Mouse (Mus musculus) cerebellum, adult 9-10 months (tissue): Measurements from ENCODE around the gene Vmn2r62.
"Not testable (repeated sequence)": the region's sequence is repeated elsewhere in the genome, so short reads cannot be mapped to it uniquely, and the experiment has no call there.

Experiments used
- DNase-seq: peaks from one replicate; pipeline ENCODE4 v3.0.0; 2022

Vmn2r62 gene

GRCm38 (mm10) chr7:42793425-42793824 lies at the start of gene Vmn2r62:
Vmn2r62 (minus strand) TSS chr7:42793525.
- not testable (repeated sequence) for DNase-seq

- not testable (repeated sequence) for DNase-seq
Measured at GRCm38 (mm10) chr7:42838366-42838765, 45.0 kb upstream of the Vmn2r62 start.

DNA sequence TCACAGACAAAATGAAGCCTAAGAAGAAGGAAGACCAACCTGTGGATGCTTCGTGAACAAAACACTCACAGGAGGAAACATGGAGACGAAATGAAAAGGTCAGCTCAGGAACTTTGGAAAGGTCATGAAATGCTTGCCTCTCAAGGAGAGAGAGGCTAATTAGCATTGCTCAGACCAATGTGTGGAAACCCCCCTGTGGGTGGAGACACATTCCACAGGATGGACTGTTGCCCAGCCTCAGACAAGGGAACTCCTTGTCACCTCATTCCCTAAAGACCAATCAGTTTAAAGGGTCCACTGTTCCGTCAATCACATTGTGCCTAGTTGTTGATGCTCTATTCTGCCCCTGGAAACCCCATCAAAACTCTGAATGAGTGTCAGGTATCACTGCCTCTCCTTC lies 38.9 kb upstream of the Vmn2r62 start:
- DNase-seq, result no peak

- no peak for DNase-seq
Measured at GRCm38 (mm10) chr7:42749836-42750235, 43.5 kb downstream of the Vmn2r62 start.

DNA sequence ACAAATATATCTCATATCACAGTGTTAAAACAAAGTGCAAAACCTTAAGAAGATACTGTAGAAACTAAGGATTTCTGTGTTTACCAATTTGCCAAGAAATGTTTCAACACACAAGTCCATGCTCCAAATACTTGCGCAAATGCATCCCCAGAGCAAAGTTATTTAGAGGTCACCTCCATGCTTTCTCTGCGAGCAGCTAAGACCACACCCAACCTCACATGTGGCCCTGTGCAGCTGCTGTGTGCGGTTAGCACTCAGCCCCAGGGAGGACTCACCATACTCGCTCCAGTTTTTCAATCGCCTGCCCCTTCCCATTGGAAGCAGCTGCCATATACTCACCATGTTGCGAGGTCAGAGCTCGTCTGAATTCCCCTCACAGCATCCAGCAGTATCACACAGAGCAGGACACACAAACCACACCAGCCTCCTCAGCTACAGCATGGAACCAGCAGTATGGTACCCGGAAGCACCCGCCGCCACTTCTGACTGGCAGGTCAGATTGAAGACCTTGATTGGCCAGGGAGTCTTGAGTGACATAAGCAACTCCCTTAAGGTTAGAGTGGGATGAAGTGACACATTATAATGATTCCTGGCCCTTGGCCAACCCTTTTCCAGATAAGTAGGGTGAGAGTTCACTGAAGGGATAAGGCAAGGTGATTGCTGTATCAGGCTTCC lies 54.7 kb downstream of the Vmn2r62 start:
- DNase-seq, result no peak

GRCm38 (mm10) chr7:42726917-42727316 lies 66.4 kb downstream of the Vmn2r62 start, which contains the start of gene Gm17067:
Gm17067 (minus strand) TSS chr7:42727017.
- DNase-seq, result not testable (repeated sequence)
